Mouse (Mus musculus) effector memory CD4-positive, alpha-beta T cell, adult 5 months (primary cell): ENCODE measurements around the gene Slc7a1. TPM values are rescaled to one million over a fixed set of nuclear protein-coding genes. Genes with fewer than 3 reads are reported as not detected.

Source experiments
- polyA plus RNA-seq: library from polyadenylated mRNA; unstranded; fragments of 100-300 nt; shearing (Covaris generic); gene quantifications from one replicate; pipeline ENCODE4 v1.2.1, GENCODE M21; 2017

The Slc7a1 gene
- polyA plus RNA-seq: 52.8 TPM

DNA sequence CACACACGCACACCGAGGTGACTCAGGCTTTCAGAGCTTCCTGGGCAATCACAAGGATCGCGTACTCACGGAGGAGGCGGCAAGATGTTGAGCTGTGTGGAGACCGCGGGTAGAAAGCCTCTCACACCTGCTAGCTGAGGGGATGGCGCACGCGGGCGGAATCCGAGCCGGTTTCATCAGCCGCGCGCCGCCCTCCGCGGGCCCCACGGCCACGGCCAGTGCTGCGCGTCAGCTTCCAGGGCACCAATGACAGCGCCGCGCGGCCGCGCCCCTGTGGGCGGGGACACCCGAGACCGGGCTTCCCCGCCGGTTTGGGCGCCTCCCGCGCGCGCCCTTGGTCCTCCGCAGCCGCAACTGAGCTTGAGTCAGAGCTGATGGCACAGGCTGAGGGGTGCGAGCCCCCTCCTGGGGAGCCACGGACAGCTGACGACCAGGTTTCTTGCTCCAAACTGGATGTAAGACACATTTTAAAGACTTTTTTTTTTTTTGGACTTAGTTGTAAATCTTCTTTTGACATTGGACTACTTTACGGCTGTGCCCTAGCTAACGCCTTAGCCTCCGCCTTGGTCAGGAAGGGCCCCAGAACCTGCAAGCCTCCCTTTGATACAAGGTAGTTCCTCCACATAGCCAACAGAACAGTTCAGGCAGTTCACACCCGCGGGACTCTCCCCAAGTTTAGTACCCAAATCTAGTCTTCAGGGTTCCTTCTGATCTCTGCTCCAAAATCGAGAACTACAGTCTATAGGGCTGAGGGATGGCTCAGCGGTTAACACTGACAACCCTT, at the start of gene Slc7a1:
TSS of gene Slc7a1 (minus strand) at position 245 of the 784 bp plus-strand sequence.

Other genes starting within 250 kb of the Slc7a1 start
- 494 TPM for gene Ubl3, start 152.9 kb upstream of the Slc7a1 start, polyA plus RNA-seq